Mouse (Mus musculus) retina, embryonic 14.5 days (tissue): ENCODE data around the gene Rabl3.

ENCODE experiments used
- DNase-seq: peaks from one replicate; pipeline ENCODE4 v3.0.0-alpha.2; 2015; ENCODE audit warnings: low spot score

The Rabl3 gene

DNA sequence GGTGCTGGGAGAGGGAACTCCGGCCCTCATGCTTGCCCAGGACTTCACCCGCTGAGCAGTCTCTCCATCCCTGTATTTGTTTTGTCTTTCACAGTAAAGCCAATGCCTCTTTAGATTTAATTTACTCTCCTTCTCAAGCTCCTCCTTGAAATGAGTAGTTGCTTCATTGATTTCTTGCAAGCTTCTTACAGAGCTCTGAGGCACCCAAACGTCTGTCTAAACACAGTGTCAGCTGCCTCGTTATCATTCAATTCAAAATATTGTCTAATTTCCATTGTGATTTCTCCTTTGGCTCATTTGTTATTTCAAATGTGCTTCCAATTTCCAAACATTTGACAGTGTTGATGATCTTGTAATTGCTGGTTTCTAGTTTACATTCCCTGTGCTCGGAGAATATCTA lies 6.6 kb downstream of the Rabl3 start:
- no peak for DNase-seq

GRCm38 (mm10) chr16:37550266-37550665 lies 10.6 kb downstream of the Rabl3 start:
- DNase-seq: no peak

- DNase-seq: no peak
Measured at GRCm38 (mm10) chr16:37550981-37551380, 11.3 kb downstream of the Rabl3 start.

DNA sequence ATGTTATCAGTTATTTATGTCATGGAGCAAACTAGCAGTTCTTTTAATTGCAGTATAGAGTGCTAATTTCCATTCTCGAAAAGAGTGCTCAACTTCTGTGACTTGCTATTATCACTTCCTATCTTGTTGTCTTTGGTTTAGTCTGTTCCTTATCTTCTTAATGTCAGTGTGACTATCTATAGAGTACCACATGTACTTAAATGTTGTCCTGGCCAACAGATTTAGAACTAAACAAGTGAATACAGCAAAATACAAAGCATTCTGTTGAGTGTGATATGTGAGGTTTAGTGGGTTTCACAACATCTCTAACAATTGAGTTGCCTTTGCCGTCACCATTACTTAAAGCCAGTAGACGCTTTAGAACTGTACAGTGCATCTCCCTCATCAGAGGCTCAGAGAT lies 13.1 kb downstream of the Rabl3 start:
- DNase-seq: no peak

DNA sequence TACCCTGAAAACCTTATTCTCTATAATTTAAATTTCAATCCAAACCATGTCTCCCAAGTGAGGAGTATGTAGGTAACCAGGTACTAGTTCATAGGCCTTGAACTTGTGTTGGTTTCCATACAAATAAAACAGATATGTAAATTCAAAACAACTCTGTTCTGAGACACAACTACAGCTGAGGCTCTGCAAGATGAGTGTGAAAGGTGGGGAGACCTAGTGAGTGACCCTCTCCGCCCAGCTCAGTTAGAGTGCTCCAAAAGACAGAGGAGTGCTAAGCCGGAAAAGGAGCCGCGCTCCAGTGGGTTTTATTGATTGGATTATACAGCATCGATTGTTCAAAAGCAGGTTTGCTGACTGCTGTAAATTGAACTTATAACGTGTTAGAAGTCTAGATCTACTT lies 22.7 kb downstream of the Rabl3 start:
- peak; percentile 37 for DNase-seq

GRCm38 (mm10) chr16:37562961-37563360 lies 23.3 kb downstream of the Rabl3 start:
- no peak for DNase-seq

- no peak for DNase-seq
Measured at GRCm38 (mm10) chr16:37565117-37565516, 25.4 kb downstream of the Rabl3 start.

DNA sequence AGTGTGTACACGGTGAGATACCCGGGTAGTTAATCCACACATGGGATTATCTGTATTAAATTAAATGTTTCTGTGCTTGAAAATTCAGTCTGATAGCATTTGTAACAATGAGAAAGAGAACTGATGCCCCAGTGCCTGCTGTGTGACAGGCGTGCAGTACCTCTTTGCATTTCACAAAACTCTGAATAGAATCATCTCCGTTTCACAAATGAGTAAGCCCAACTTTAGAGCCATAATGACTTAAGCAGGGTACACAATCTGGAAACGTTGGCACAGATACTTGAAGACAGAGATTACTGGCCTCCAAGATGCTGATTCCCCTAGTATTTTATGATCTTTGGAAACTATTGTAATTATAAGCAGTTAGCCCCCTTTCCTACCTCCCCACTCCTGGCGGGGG lies 26.4 kb downstream of the Rabl3 start:
- DNase-seq: no peak

GRCm38 (mm10) chr16:37567113-37568050 lies 27.7 kb downstream of the Rabl3 start:
- no peak for DNase-seq

DNA sequence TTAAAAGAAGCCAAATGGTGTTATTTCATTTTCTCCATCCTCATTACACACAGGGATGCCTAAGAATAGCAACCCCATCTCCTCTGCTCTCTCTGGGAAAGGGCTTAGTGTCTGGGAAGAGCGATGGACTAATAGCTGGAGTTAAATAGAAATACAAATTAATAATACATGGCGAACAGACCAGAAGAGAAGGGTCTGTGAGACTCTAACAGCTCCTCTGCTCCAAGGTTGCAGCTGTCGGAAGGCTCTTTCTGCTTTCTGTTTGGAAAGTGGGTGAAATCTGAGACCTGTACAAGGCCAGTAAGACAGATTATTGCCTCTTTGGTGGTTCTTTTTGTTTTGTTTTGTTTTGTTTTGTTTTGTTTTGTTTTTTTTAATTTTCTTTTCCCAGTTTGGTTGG lies 31.9 kb downstream of the Rabl3 start:
- DNase-seq: peak; percentile 32

DNA sequence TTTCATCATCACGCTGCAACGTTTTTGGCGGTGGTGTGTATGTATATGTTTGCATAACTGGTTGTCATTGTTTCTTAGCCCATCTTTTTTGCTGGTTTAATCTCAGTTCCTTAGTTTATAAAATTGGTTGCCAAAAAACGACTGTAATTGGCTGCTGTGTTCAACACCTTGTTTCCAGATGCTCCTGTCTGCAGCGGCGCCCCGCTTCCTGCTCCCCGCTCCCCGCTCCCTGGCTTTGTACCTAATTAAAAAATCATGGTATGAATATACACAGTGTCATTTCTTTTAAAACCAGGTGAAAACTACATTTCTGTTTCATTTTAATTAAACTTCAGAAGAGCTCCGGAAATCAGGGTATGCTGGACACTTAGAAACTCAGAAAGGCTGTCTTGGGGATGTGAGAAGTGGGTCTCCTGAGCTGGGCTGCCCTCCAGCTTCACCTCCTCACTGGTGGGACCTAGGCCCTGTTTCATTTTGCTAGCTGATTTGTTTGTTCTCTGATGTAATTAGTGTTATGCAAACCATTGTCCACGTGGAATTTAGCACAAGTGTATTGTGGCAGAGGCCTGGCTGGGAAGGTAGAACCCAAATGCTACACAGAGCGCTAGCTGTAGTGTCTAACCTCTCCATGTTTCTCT lies 32.6 kb downstream of the Rabl3 start:
- DNase-seq: no peak

- no peak for DNase-seq
Measured at GRCm38 (mm10) chr16:37573061-37573460, 33.4 kb downstream of the Rabl3 start.

- no peak for DNase-seq
Measured at GRCm38 (mm10) chr16:37575325-37575724, 35.6 kb downstream of the Rabl3 start.

DNA sequence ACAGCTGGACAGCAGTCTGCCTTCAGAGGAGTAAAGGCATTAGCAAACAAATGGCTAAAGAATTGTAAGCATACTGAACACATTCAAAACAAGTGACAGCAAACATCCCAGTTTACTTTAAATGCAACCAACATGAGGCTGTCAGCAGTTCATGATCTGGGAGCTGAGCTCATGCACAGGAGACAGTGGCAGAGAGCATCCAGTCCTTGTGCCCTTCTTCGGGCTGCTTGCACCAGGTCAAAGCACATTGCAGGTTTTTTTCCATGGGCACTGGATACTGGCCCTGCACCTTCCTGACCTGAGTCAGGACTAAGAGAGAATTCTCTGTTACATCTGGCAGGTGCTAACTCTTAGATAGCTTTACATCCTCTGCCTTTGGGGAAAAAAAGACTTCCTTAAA lies 39.9 kb downstream of the Rabl3 start:
- no peak for DNase-seq

GRCm38 (mm10) chr16:37579994-37580393 lies 40.3 kb downstream of the Rabl3 start, which contains the start of gene Hgd:
Hgd (plus strand) TSS chr16:37580153.
- DNase-seq: no peak

DNA sequence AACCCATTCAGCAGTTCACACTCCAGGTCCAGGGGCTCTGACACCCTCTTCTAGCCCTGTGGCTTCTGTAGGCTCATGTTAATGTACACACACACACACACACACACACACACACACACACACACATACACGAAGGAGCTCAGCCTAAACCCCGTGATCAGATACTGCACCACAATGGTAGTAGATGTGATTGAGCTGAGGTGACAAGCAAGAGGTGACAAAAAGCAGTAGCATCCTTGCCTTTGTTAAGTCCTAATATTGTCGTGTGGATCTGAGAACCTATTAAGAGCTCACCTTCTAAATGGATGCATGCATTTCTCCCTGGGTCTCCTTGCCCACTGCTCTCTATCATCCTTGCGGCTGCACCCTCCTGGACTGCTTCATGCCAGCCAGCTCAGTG lies 41.0 kb downstream of the Rabl3 start:
- DNase-seq: no peak

DNA sequence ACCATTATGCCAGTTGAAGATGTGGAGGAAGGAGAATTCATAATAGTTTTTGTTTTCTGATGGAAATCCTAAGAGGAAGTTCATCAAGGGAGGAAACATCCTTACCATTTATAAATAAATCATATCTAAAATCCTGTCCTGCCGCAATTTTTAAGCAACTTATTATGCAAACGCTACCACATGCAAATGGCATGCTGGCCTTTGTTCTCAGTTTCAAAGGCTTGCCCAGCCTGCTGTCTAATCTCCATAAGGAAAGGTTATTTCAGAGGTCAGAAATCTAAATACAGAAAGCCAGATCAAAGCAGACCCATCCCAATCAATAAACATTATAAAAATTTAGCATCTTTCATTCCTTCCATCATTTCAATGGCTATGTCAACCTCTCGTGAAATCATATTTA lies 42.2 kb downstream of the Rabl3 start:
- DNase-seq: no peak

DNA sequence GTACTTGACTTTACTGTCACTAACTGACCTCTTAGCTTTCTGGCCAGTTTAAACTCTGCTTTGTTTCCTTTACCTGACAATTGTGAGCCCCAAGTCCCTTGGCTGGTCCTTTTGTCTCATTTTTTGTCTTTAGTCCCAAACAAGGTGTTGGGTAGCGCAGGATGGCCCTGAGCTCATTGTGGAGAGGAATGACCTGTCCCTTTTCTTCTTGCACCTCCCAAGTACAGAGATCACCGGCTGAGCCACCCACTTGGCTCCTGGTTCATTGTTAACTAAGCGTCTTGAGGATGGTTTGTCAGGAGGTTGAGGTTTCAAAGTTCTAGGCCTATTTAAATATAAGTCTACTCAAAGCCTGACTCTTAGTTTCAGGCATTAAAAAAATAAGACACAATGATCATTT lies 43.6 kb downstream of the Rabl3 start:
- DNase-seq: no peak

DNA sequence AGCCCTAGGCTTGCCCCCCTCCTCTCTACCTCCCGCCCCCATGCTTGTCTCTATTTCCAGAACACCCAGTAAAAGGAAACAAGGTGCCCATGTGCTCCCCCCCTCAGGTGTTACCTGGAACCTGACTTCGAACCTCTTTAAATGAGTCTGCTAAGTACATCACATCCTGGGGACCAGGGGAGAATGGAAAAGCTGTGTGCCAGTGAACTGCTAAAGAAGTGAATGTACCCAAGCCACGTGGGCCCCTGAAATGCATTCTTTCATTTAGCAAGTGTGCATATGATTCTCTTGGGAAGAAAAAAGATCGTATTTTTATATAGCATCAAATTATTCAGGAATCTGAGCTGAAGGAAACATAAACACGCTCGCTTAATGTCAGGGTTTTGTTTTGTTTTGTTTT lies 44.1 kb downstream of the Rabl3 start:
- no peak for DNase-seq

- DNase-seq: peak; percentile 87
Measured at GRCm38 (mm10) chr16:37584218-37585035, 44.7 kb downstream of the Rabl3 start.

- no peak for DNase-seq
Measured at GRCm38 (mm10) chr16:37585129-37585563, 45.5 kb downstream of the Rabl3 start.

DNA sequence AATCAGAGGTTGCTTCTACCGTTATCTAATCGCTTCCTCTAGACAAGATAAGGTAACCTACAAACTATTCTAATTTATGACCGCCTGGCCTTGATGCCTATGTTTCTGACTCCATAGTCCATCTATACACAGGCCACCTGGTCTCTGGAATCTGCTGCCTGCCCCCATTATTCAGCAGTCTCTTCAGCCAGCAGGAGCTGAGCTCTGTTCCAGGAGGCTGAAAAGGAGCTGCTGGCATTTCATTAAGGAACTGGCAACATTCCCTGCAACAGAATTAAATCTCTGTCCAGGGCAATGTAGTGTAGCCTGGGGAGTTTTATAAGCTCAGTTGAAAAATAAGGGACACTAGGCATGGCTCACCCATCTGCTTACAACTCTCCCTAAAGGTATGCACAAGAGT lies 51.2 kb downstream of the Rabl3 start:
- no peak for DNase-seq

DNA sequence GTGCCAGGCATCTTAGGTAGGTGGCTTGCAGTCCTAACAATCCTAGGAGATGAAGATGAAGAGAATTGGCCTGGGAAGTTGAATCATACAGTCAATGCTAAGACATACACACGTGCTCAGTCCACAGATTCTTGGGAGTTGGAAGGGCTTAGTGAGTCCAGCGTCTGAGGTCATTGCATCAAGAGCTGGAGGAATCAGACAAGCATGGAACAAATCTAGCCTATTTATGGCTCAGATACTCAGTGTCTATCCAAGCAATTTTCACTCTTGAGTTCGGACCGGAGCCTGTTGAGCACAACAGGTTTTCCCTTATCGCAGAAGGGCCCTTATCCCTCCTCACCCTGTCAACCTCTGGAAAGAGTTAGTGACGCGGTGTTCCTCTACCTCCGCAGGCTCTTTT lies 51.9 kb downstream of the Rabl3 start:
- DNase-seq: no peak
